Mouse (Mus musculus) olfactory bulb, adult 2 months (tissue): Measurements from ENCODE around the gene Tchh.

Experiments used
- CTCF ChIP-seq: fragments of 200-500 bp; IDR thresholded peaks from 2 replicates; pipeline ENCODE4 v1.5.1; 2012; ENCODE audit warnings: low read depth, mild to moderate bottlenecking, low read length, moderate library complexity; ENCODE audit not compliant: insufficient read depth
- POLR2A ChIP-seq: fragments of 200-500 bp; IDR thresholded peaks from 2 replicates; pipeline ENCODE4 v1.6.1; 2012; ENCODE audit warnings: mild to moderate bottlenecking, low read depth, low read length, moderate library complexity; ENCODE audit not compliant: insufficient read depth

GRCm38 (mm10) chr3:93497131-93497530 lies 55.0 kb downstream of the Tchh start:
- no peak for TF ChIP-seq CTCF
- no peak for TF ChIP-seq POLR2A
